Mouse (Mus musculus) CH12.LX (cell line): ENCODE data around the gene Gpr12. TPM values are rescaled to one million over a fixed set of nuclear protein-coding genes. Genes with fewer than 3 reads are reported as not detected.

Experiments
- DNase-seq: peaks from one replicate; pipeline ENCODE4 v3.0.0-alpha.2; 2013; ENCODE audit errors: extremely low read depth
- H3K27ac ChIP-seq: 2 replicates; pipeline ENCODE4 v1.5.1; 2012; ENCODE audit warnings: low read depth, mild to moderate bottlenecking, control low read depth, moderate library complexity; ENCODE audit not compliant: insufficient read depth
- H3K27me3 ChIP-seq: replicated peaks from 2 replicates; pipeline ENCODE3; 2012; ENCODE audit warnings: inconsistent platforms
- H3K36me3 ChIP-seq, 2 experiments: replicated peaks in 1 of 2; 2 replicates each; pipeline versions ENCODE3 to v1.6.1; 2012; ENCODE audit warnings: inconsistent platforms in 1 of 2, low read length in 1 of 2, mild to moderate bottlenecking in 1 of 2, mixed read lengths in 1 of 2, moderate library complexity in 1 of 2; ENCODE audit not compliant: control insufficient read depth in 1 of 2, insufficient read depth in 1 of 2
- H3K4me1 ChIP-seq, 2 experiments: 2 replicates each; pipeline ENCODE4 v1.6.1; 2012; ENCODE audit warnings: inconsistent platforms in 1 of 2, moderate library complexity in 1 of 2; ENCODE audit not compliant: insufficient read depth in 2 of 2, control insufficient read depth in 1 of 2
- H3K4me2 ChIP-seq: 2 replicates; pipeline ENCODE4 v1.6.1; 2012; ENCODE audit warnings: low read depth, mild to moderate bottlenecking, control low read depth; ENCODE audit not compliant: poor library complexity, insufficient read depth, severe bottlenecking
- H3K4me3 ChIP-seq, 3 experiments: fragments of 150-350 bp in 1 of 3; sonication (generic) in 1 of 3; replicated peaks in 1 of 3; 2 replicates each; pipeline versions ENCODE3 to v1.5.1; 2011 to 2012; ENCODE audit warnings: low read depth in 2 of 3, low read length in 2 of 3, mild to moderate bottlenecking in 2 of 3, moderate library complexity in 2 of 3, control low read depth in 1 of 3, improper control_type of control experiment in 1 of 3, inconsistent platforms in 1 of 3, mixed read lengths in 1 of 3; ENCODE audit not compliant: poor library complexity in 1 of 3
- H3K79me2 ChIP-seq: replicated peaks from 2 replicates; pipeline ENCODE4 v1.6.1; 2012; ENCODE audit warnings: mild to moderate bottlenecking, moderate library complexity; ENCODE audit not compliant: control insufficient read depth, poor library complexity, insufficient read depth, severe bottlenecking; ENCODE audit errors: extremely low read depth
- H3K9ac ChIP-seq: 2 replicates; pipeline ENCODE4 v1.6.1; 2012; ENCODE audit warnings: low read depth, mild to moderate bottlenecking, control low read depth, moderate library complexity; ENCODE audit not compliant: insufficient read depth
- H3K9me3 ChIP-seq: replicated peaks from 2 replicates; pipeline ENCODE3; 2012; ENCODE audit warnings: low read length, inconsistent platforms, mixed read lengths
- EP300 ChIP-seq: IDR thresholded peaks from 2 replicates; pipeline ENCODE4 v1.6.1; 2011; ENCODE audit warnings: low read length, improper control_type of control experiment
- GABPA ChIP-seq: IDR thresholded peaks from 2 replicates; pipeline ENCODE4 v1.6.1; 2012; ENCODE audit warnings: low read depth, low read length, improper control_type of control experiment, inconsistent platforms; ENCODE audit not compliant: insufficient replicate concordance
- HCFC1 ChIP-seq: IDR thresholded peaks from 2 replicates; pipeline ENCODE4 v1.6.1; 2012; ENCODE audit warnings: low read depth, mild to moderate bottlenecking, inconsistent platforms, low read length, improper control_type of control experiment
- MAFK ChIP-seq: IDR thresholded peaks from 2 replicates; pipeline ENCODE4 v1.6.1; 2011; ENCODE audit warnings: low read length, improper control_type of control experiment; ENCODE audit not compliant: insufficient replicate concordance
- MAX ChIP-seq: IDR thresholded peaks from 2 replicates; pipeline ENCODE4 v1.6.1; 2011; ENCODE audit warnings: low read length, improper control_type of control experiment
- MAZ ChIP-seq: IDR thresholded peaks from 2 replicates; pipeline ENCODE4 v1.6.1; 2012; ENCODE audit warnings: low read depth, mild to moderate bottlenecking, inconsistent platforms, low read length, improper control_type of control experiment, moderate library complexity
- NELFE ChIP-seq: IDR thresholded peaks from 2 replicates; pipeline ENCODE4 v1.6.1; 2011; ENCODE audit warnings: low read depth, low read length, improper control_type of control experiment
- PAX5 ChIP-seq: IDR thresholded peaks from 2 replicates; pipeline ENCODE4 v1.6.1; 2012; ENCODE audit warnings: low read length, inconsistent platforms, mixed read lengths
- RCOR1 ChIP-seq: conservative IDR thresholded peaks from 2 replicates; pipeline ENCODE4 v1.6.1; 2012; ENCODE audit warnings: low read depth, mild to moderate bottlenecking, inconsistent platforms, low read length, improper control_type of control experiment
- UBTF ChIP-seq: IDR thresholded peaks from 2 replicates; pipeline ENCODE4 v1.6.1; 2012; ENCODE audit warnings: low read depth, mild to moderate bottlenecking, inconsistent platforms, low read length, improper control_type of control experiment, moderate library complexity
- USF1 ChIP-seq: IDR thresholded peaks from 2 replicates; pipeline ENCODE4 v1.6.1; 2014; ENCODE audit warnings: low read depth, mild to moderate bottlenecking, inconsistent platforms, low read length, improper control_type of control experiment
- USF2 ChIP-seq: conservative IDR thresholded peaks from 2 replicates; pipeline ENCODE4 v1.6.1; 2011; ENCODE audit warnings: low read depth, low read length, improper control_type of control experiment
- ZMIZ1 ChIP-seq: IDR thresholded peaks from 2 replicates; pipeline ENCODE4 v1.6.1; 2012; ENCODE audit warnings: low read depth, mild to moderate bottlenecking, inconsistent platforms, low read length, improper control_type of control experiment
- ZNF384 ChIP-seq: IDR thresholded peaks from 2 replicates; pipeline ENCODE4 v1.6.1; 2012; ENCODE audit warnings: low read depth, low read length, improper control_type of control experiment, inconsistent platforms
- dilution Hi-C: fragments of 300-500 bp; cut with MboI; formaldehyde crosslinking; loops from 2 replicates; pipeline ENCODE4 v1.14.3; 2020; ENCODE audit warnings: low sequenced_read_pairs; ENCODE audit not compliant: extremely low pct_unique_long_range_greater_than_20kb, extremely low pct_ligation_motif_present
- in situ Hi-C: fragments of 300-500 bp; cut with MboI; formaldehyde crosslinking; loops from 3 replicates; pipeline ENCODE4 v1.14.3; 2019; ENCODE audit warnings: low sequenced_read_pairs, low pct_ligation_motif_present, low pct_unique_long_range_greater_than_20kb, mixed read lengths
- polyA plus RNA-seq: library from polyadenylated mRNA; unstranded; fragments of >175 nt; gene quantifications from 2 replicates; pipeline ENCODE4 v1.2.1, GENCODE M21; 2012; ENCODE audit warnings: low read depth; ENCODE audit not compliant: insufficient read length
- total RNA-seq, 2 experiments: library from RNA; depleted of rRNA; stranded (reverse); fragments of 300-350 nt in 1 of 2; fragments of >200 nt in 1 of 2; gene quantifications; 2 replicates each; pipeline ENCODE4 v1.2.3; 2012 to 2014

Gene Gpr12
- total and polyA plus RNA-seq, 3 experiments: not detected

GRCm38 (mm10) chr5:146625635-146626311 is 40.7 kb upstream of the Gpr12 start:
- dilution Hi-C loops: no loop called here
- no peaks in the 10 kb centered on the region for H3K9me3 ChIP-seq

DNA sequence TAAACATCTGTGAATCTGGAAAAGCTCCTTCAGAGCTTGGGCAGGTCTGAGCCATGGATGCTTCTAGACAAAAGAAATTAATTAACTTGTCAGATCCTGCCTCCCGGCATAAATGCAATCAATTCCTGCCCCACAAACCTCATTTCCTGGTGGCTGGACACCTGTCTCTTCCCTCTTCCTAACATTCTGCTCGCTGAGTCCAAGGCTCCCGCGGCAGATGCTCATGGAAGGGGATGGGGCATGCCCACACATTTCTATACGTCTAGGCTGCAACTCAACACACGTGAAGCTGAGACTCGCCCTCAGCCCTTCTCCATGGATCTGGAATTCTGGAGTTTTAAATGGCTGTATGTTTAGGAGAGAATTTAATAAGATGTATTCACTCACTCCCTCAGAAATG is 26.8 kb upstream of the Gpr12 start:
- H3K79me2 ChIP-seq: no peaks in the 10 kb centered on the region
- no peak for DNase-seq
- H3K36me3 ChIP-seq: no peaks in the 10 kb centered on the region
- no peak overlapping the region for H3K9ac ChIP-seq
- no peak overlapping the region for H3K27ac ChIP-seq
- H3K4me3 ChIP-seq: no peak overlapping the region
- no peaks in the 10 kb centered on the region for H3K27me3 ChIP-seq
- dilution Hi-C loops: no loop called here
- in situ Hi-C loops: no loop called here
- no peak for TF ChIP-seq UBTF
- no peak for TF ChIP-seq HCFC1
- no peak for TF ChIP-seq MAFK
- TF ChIP-seq ZMIZ1: no peak
- no peak for TF ChIP-seq USF2
- no peak for TF ChIP-seq MAZ
- no peak for TF ChIP-seq EP300
- TF ChIP-seq PAX5: no peak
- no peak for TF ChIP-seq MAX
- TF ChIP-seq USF1: no peak
- no peak for TF ChIP-seq ZNF384
- TF ChIP-seq, all 38 proteins: peak for 0
- H3K4me1 ChIP-seq: peaks cover 13 to 37% of the 10 kb centered on the region in 2 experiments
- H3K9me3 ChIP-seq: peaks cover 10% of the 10 kb centered on the region
- H3K4me2 ChIP-seq: no peak overlapping the region

More at GRCm38 (mm10) chr5:146625635-146626311, 40.7 kb upstream of the Gpr12 start:
- Histone ChIP-seq H3K4me3 (no peak overlapping the region), H3K4me2 (no peak overlapping the region), H3K79me2 (no peaks in the 10 kb centered on the region), H3K27ac (no peak overlapping the region), H3K4me1 (peaks cover 0 to 7% of the 10 kb centered on the region in 2 experiments; a peak in 2 of 4 replicates), H3K9ac (no peak overlapping the region), H3K27me3 (no peaks in the 10 kb centered on the region), H3K36me3 (no peaks in the 10 kb centered on the region)
- DNase-seq: no peak
- in situ Hi-C loops: no loop called here
- TF ChIP-seq ZMIZ1 (no peak), RCOR1 (no peak), NELFE (no peak), GABPA (no peak)
